Mouse (Mus musculus) ES-E14 (cell line): ENCODE data around the gene Krt42. TPM values are rescaled to one million over a fixed set of nuclear protein-coding genes. Genes with fewer than 3 reads are reported as not detected.

Experiments used
- DNase-seq: peaks from one replicate; pipeline ENCODE4 v3.0.0-alpha.2; 2013; ENCODE audit warnings: low read depth, low spot score
- H3K27ac ChIP-seq: 2 replicates; pipeline ENCODE4 v1.5.1; 2012; ENCODE audit warnings: low read depth, mild to moderate bottlenecking, low read length, moderate library complexity, mixed read lengths; ENCODE audit not compliant: poor library complexity, insufficient read depth, severe bottlenecking
- H3K36me3 ChIP-seq: 2 replicates; pipeline ENCODE4 v1.6.1; 2012; ENCODE audit warnings: mild to moderate bottlenecking, low read length, moderate library complexity, mixed read lengths; ENCODE audit not compliant: control insufficient read depth, poor library complexity, insufficient read depth, severe bottlenecking
- H3K4me1 ChIP-seq, 2 experiments: fragments of 150-350 bp in 1 of 2; sonication (generic) in 1 of 2; 2 replicates each; pipeline ENCODE4 v1.6.1; 2012; ENCODE audit warnings: low read length in 2 of 2, mild to moderate bottlenecking in 1 of 2, mixed read lengths in 1 of 2; ENCODE audit not compliant: control insufficient read depth in 2 of 2, insufficient read depth in 2 of 2, poor library complexity in 1 of 2
- H3K4me3 ChIP-seq, 2 experiments: fragments of 150-350 bp in 1 of 2; sonication (generic) in 1 of 2; 2 replicates each; pipeline ENCODE4 v1.5.1; 2012; ENCODE audit warnings: low read length in 2 of 2, low read depth in 1 of 2, mild to moderate bottlenecking in 1 of 2, mixed read lengths in 1 of 2; ENCODE audit not compliant: insufficient read depth in 1 of 2, poor library complexity in 1 of 2, severe bottlenecking in 1 of 2
- H3K9ac ChIP-seq: 2 replicates; pipeline ENCODE4 v1.6.1; 2012; ENCODE audit warnings: low read depth, mild to moderate bottlenecking, low read length, mixed read lengths; ENCODE audit not compliant: poor library complexity, insufficient read depth, severe bottlenecking
- H3K9me3 ChIP-seq: fragments of 150-350 bp; sonication (generic); 2 replicates; pipeline ENCODE4 v1.6.1; 2012; ENCODE audit warnings: low read depth, mild to moderate bottlenecking, low read length; ENCODE audit not compliant: control insufficient read depth, insufficient read depth
- CHD2 ChIP-seq: IDR thresholded peaks from 2 replicates; pipeline ENCODE4 v1.6.1; 2014; ENCODE audit warnings: mild to moderate bottlenecking, low read depth, low read length, inconsistent platforms
- HCFC1 ChIP-seq: IDR thresholded peaks from 2 replicates; pipeline ENCODE4 v1.6.1; 2012; ENCODE audit warnings: low read length, inconsistent platforms, borderline replicate concordance; ENCODE audit not compliant: insufficient read depth
- MAFK ChIP-seq: IDR thresholded peaks from 2 replicates; pipeline ENCODE4 v1.6.1; 2014; ENCODE audit warnings: mild to moderate bottlenecking, low read depth, low read length, inconsistent platforms; ENCODE audit not compliant: insufficient read depth
- ZC3H11A ChIP-seq: IDR thresholded peaks from 2 replicates; pipeline ENCODE4 v1.6.1; 2012; ENCODE audit warnings: low read depth, mild to moderate bottlenecking, inconsistent platforms, low read length, borderline replicate concordance
- ZNF384 ChIP-seq: IDR thresholded peaks from 2 replicates; pipeline ENCODE4 v1.6.1; 2012; ENCODE audit warnings: low read depth, low read length, inconsistent platforms
- in situ Hi-C, 2 experiments: fragments of 600-800 bp; cut with MboI; formaldehyde crosslinking; loops; one replicate each; pipeline ENCODE4 v1.15.1; 2025; ENCODE audit warnings: low sequenced_read_pairs in 2 of 2, inconsistent platforms in 1 of 2; ENCODE audit not compliant: unreplicated experiment in 2 of 2
- total RNA-seq: library from RNA; depleted of rRNA; stranded (reverse); fragments of 300-350 nt; gene quantifications from 2 replicates; pipeline ENCODE4 v1.2.3, GENCODE M21; 2012

The Krt42 gene
- total RNA-seq, 1 experiment = 21.7 TPM

- Histone ChIP-seq H3K27ac (peak overlapping the region; percentile 85; the same call in 1 of the 2 replicates), H3K36me3 (no peaks in the 10 kb centered on the region), H3K9ac (peak overlapping the region; percentile 27; the same call in 1 of the 2 replicates), H3K4me3 (no peak overlapping the region), H3K9me3 (no peaks in the 10 kb centered on the region), H3K4me1 (peaks cover 8 to 47% of the 10 kb centered on the region in 2 experiments)
- TF ChIP-seq HCFC1 = no peak
- 0 out of 2 replicates have a peak, but pooled peaks have one; percentile 20 for TF ChIP-seq CHD2
- in situ Hi-C loops = loop anchor here in 1 of 2 experiments (25.0 kb wide), 1 partner anchor 888 kb away; the partner anchor contains the start of gene Krt10
- DNase-seq = no peak
Measured at GRCm38 (mm10) chr11:100275466-100275865, 5.8 kb upstream of the Krt42 start.

GRCm38 (mm10) chr11:100274719-100275118, 5.0 kb upstream of the Krt42 start:
- Histone ChIP-seq H3K9ac (no peak overlapping the region), H3K4me3 (no peak overlapping the region), H3K9me3 (no peaks in the 10 kb centered on the region), H3K27ac (peak overlapping the region; percentile 85), H3K4me1 (peaks cover 8 to 53% of the 10 kb centered on the region in 2 experiments), H3K36me3 (no peaks in the 10 kb centered on the region)
- in situ Hi-C loops = loop anchor here in 1 of 2 experiments (25.0 kb wide), 1 partner anchor 887 kb away; the partner anchor contains the start of gene Krt10
- DNase-seq = no peak
- TF ChIP-seq MAFK (no peak), HCFC1 (no peak), ZNF384 (no peak), CHD2 (no peak)

GRCm38 (mm10) chr11:100271878-100272277, 2.2 kb upstream of the Krt42 start:
- H3K9ac ChIP-seq = no peak overlapping the region
- in situ Hi-C loops = no loop called here

GRCm38 (mm10) chr11:100262058-100262980, 7.4 kb downstream of the Krt42 start:
- peak; percentile 83 for DNase-seq
- peak overlapping the region; percentile 58 for H3K27ac ChIP-seq
- TF ChIP-seq CHD2 = no peak
- TF ChIP-seq MAFK = no peak
- TF ChIP-seq HCFC1 = no peak
- no peak for TF ChIP-seq ZC3H11A
- TF ChIP-seq ZNF384 = no peak

More at GRCm38 (mm10) chr11:100271878-100272277, 2.2 kb upstream of the Krt42 start:
- Histone ChIP-seq H3K9me3 (no peaks in the 10 kb centered on the region), H3K36me3 (no peaks in the 10 kb centered on the region), H3K4me3 (no peak overlapping the region), H3K27ac (peak overlapping the region; percentile 19; the same call in 1 of the 2 replicates), H3K4me1 (peaks cover 5 to 37% of the 10 kb centered on the region in 2 experiments)
- no peak for TF ChIP-seq CHD2
- peak; percentile 89 for TF ChIP-seq MAFK
- no peak for TF ChIP-seq HCFC1
- no peak for TF ChIP-seq ZC3H11A
- no peak for TF ChIP-seq ZNF384
- no peak for DNase-seq

More at GRCm38 (mm10) chr11:100262058-100262980, 7.4 kb downstream of the Krt42 start:
- H3K36me3 ChIP-seq = no peaks in the 10 kb centered on the region
- H3K9me3 ChIP-seq = no peaks in the 10 kb centered on the region
- peak overlapping the region; percentile 26; the same call in 1 of the 2 replicates for H3K9ac ChIP-seq
- in situ Hi-C loops = no loop called here
- peaks cover 18 to 36% of the 10 kb centered on the region in 2 experiments for H3K4me1 ChIP-seq
- 0 out of 4 replicates have a peak overlapping the region, but pooled peaks of 1 of the 2 experiments have one; percentile 3 for H3K4me3 ChIP-seq
